Mouse (Mus musculus) testis, adult 2 months (tissue): ENCODE measurements around the gene Maml3.

Experiments used
- CTCF ChIP-seq: fragments of 200-500 bp; IDR thresholded peaks from 2 replicates; pipeline ENCODE4 v1.5.1; 2012; ENCODE audit warnings: low read depth, mild to moderate bottlenecking, inconsistent platforms, low read length, moderate library complexity; ENCODE audit not compliant: control insufficient read depth, insufficient read depth, insufficient replicate concordance
- POLR2A ChIP-seq: fragments of 200-500 bp; IDR thresholded peaks from 2 replicates; pipeline ENCODE4 v1.6.1; 2012; ENCODE audit warnings: low read depth, mild to moderate bottlenecking, inconsistent platforms, low read length, moderate library complexity; ENCODE audit not compliant: control insufficient read depth

- TF ChIP-seq CTCF, result no peak
- TF ChIP-seq POLR2A, result no peak
Observed at GRCm38 (mm10) chr3:52048082-52048481, 56.8 kb downstream of the Maml3 start.
